Mouse (Mus musculus): ENCODE measurements around the gene Stra6l. TPM values are rescaled to one million over a fixed set of nuclear protein-coding genes. Genes with fewer than 3 reads are reported as not detected.

Gene Stra6l
- polyA plus RNA-seq, 1 experiment from 2014 or later, result not detected

DNA sequence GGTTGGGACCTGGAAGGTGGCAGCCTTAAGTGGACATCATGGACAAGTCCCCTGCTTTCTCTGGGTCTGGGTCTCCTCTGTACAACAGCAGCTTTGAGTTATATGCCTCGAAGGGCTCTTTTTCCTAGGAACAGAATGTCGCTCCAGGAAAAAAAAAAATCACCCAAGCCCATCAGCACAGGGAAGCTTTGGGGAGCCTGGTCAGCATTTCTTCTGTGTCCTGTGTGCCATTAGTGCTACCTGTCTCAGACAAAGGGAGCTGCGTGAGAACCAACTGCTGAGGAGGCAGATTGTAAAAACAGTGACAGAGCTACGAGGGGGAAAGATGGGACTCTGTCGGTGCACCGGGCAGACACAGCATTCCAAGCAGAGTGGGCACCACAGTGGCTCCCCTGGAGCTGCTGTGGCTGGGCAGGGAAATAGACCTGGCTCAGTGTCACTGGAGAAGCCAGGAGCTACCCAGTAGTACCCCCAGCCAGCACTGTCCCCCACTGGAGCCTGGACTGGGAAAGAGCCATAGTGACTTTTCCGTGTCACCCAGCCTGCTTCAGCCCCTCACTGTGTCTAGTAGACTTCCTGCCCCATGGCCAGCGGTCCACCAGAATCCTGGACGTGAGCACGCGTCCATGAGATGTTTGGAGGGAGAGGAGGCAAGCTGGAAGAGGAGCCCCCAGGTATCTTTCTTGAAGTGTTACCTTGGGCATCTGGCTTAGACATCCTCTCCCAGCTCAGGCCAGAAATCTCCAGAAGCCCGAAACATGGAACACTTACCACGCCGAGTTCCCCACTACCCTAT is 23.5 kb upstream of the Stra6l start:
- ATAC-seq (ENCODE audit: insufficient read depth) (no peak), DNase-seq (no peak)
- Histone ChIP-seq H3K4me2 (no peak overlapping the region), H3K9me3 (ENCODE audit: low read depth, low read length) (no peaks in the 10 kb centered on the region), H3K4me3 (ENCODE audit: low read depth, low read length) (no peak overlapping the region), H3K36me3 (ENCODE audit: insufficient read depth) (no peaks in the 10 kb centered on the region), H3K27me3 (ENCODE audit: insufficient read depth, low read length) (peaks cover 61% of the 10 kb centered on the region), H3K9ac (no peak overlapping the region), H3K27ac (ENCODE audit: low read depth) (no peak overlapping the region), H3K4me1 (ENCODE audit: insufficient read depth) (peaks cover under 1% of the 10 kb centered on the region; the same call in 1 of the 2 replicates)
- 33% methylated on average over 14 of the region's 14 CpGs for WGBS
- TF ChIP-seq CTCF (IDR thresholded peaks at IDR 0.05; ENCODE audit: low read depth), result no peak

DNA sequence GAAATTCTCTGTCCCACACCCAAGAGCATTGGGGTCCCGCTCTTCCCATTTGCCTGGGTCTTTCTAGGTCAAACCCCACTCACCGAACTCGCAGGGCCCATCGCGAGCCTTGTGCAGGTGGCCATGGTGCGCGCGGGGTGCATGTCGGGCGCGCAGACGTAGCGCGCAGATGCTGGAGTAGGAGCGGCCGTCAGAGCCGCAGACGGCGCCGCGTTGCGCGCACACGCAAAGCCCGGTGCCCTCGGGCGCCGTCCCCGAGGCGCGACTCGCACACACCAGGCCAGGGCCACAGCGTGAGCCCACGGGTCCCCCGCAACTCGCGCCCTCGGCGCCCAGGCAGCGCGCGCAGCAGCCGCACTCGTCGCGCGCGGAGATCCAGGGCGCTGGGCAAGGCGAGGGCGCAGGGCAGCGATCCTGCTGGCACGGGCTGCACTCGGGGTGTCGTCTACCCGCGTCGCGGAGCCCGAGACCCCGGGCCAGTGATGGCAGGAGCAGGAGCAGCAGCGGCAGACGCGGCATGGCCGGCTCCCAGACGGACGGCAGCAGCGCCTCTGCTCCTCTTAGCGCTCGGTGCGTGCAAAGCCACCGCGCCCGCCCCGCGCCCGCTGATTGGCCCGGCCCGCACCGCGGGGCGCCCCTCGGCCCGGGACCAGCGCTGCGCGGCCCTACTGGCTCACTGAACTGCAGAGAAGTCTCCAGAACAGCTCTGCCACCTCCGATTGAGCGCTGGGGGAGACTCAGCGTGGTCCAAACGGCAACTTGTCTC is 22.0 kb upstream of the Stra6l start, which contains the start of gene Igfbpl1:
TSS of gene Igfbpl1 (minus strand) at position 649 of the 766 bp plus-strand sequence.
- DNase-seq (peak; percentile 53), ATAC-seq (ENCODE audit: insufficient read depth) (peak; percentile 70; the same call in 1 of the 2 replicates)
- H3K4me1 ChIP-seq (ENCODE audit: insufficient read depth), result no peaks in the 10 kb centered on the region
- H3K9ac ChIP-seq, result no peak within 1 kb of the TSS; the same call in 1 of the 2 replicates
- no peaks in the 10 kb centered on the region for H3K9me3 ChIP-seq (ENCODE audit: low read depth, low read length)
- peaks cover 61% of the 10 kb centered on the region for H3K27me3 ChIP-seq (ENCODE audit: insufficient read depth, low read length)
- no peak within 1 kb of the TSS for H3K27ac ChIP-seq (ENCODE audit: low read depth)
- peak within 1 kb of the TSS; percentile 69 for H3K4me2 ChIP-seq
- no peak for TF ChIP-seq CTCF (IDR thresholded peaks at IDR 0.05; ENCODE audit: low read depth)
- WGBS, result under 1% methylated on average over 81 of the region's 91 CpGs
- peak within 1 kb of the TSS; percentile 43 for H3K4me3 ChIP-seq (ENCODE audit: low read depth, low read length)
- H3K36me3 ChIP-seq (ENCODE audit: insufficient read depth), result no peaks in the 10 kb centered on the region

DNA sequence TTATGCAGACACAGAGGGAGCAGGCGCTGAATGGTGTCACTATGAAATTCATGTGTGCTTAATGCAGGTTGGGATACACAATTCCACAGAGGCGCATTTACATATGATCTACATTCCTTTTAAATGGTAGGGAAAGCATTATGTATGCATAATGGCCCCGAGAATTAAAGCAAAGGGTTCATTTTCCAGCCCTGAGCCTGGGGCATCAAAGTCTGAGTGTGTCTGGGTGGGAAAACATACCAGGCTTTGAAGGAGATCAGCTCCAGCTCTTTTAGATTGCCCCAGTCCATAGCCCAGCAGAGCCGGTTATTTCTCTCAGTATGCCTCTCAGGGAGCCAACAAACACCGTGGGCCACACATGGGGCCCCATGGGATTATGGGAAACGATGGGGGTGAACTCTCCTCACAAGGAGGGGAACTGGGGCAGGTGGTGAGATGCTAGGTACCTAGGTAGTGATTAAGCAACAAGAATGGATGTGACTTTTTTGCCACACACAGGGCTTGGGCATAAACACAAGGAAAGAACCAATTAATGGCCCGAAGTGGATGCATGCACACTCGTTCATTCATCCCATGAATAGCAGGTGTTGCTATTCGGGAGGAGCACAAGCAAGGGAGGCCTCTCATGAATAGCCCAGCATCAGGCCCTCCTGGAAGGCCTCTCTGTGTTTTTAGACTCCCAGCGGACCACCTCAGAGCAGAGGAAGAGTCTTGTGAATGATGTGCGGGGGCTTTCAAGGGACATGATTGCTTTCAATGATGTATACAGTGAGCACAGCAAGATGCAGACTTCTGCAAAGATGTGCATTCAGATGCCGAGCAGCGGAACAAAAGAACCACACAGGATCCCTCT is 18.3 kb upstream of the Stra6l start:
- ATAC-seq (ENCODE audit: insufficient read depth) (no peak), DNase-seq (no peak)
- Histone ChIP-seq H3K9ac (no peak overlapping the region), H3K9me3 (ENCODE audit: low read depth, low read length) (no peaks in the 10 kb centered on the region), H3K4me2 (no peak overlapping the region), H3K4me1 (ENCODE audit: insufficient read depth) (no peaks in the 10 kb centered on the region), H3K36me3 (ENCODE audit: insufficient read depth) (no peaks in the 10 kb centered on the region), H3K27ac (ENCODE audit: low read depth) (no peak overlapping the region), H3K27me3 (ENCODE audit: insufficient read depth, low read length) (peaks cover 40% of the 10 kb centered on the region), H3K4me3 (ENCODE audit: low read depth, low read length) (no peak overlapping the region)
- TF ChIP-seq CTCF (IDR thresholded peaks at IDR 0.05; ENCODE audit: low read depth), result no peak
- WGBS, result 58% methylated on average over 13 of the region's 13 CpGs

DNA sequence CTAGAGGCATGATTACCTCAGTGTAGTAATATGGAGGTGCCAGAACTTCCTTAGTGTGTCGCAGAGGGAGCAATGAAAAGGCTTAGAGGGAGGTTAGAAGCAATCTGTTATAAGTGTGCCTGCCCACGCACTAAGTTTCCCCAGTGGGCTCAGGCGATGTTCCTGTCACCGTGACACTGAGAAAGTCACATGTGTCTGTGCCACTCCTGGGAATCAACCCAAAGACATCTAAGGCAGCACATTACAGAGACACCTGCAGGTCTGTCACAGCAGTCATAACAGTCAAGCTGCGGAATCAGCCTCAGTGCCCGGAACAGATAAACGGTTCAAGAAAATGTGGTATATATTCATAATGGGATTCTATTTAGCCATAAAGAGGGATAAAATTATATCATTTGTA is 16.5 kb upstream of the Stra6l start:
- peaks cover 22% of the 10 kb centered on the region for H3K27me3 ChIP-seq (ENCODE audit: insufficient read depth, low read length)
- no peak overlapping the region for H3K27ac ChIP-seq (ENCODE audit: low read depth)
- no peaks in the 10 kb centered on the region for H3K4me1 ChIP-seq (ENCODE audit: insufficient read depth)
- WGBS, result 76% methylated on average over 7 of the region's 7 CpGs
- TF ChIP-seq CTCF (IDR thresholded peaks at IDR 0.05; ENCODE audit: low read depth), result no peak
- H3K4me2 ChIP-seq, result no peak overlapping the region
- no peaks in the 10 kb centered on the region for H3K9me3 ChIP-seq (ENCODE audit: low read depth, low read length)
- H3K36me3 ChIP-seq (ENCODE audit: insufficient read depth), result no peaks in the 10 kb centered on the region
- DNase-seq (no peak), ATAC-seq (ENCODE audit: insufficient read depth) (no peak)
- no peak overlapping the region for H3K4me3 ChIP-seq (ENCODE audit: low read depth, low read length)
- H3K9ac ChIP-seq, result no peak overlapping the region

DNA sequence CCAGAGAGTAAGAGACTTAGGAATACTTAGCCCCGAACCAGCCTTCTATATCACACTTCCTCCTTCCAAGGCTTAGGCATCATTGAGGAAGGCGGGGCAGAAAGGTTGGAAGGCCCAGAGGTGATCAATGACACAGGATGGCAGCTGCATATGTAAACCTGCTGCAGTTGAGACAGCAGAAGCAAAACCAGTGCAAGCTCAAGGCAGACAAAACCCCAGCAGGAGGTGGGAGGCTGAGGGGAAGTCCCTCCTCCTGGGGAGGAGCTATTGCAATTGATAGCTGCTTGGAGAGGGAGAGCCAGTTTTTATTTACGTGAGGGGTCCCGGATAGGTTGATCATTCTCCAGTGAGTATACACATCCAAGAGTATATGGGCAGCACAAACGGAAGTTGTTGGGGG is 15.0 kb upstream of the Stra6l start:
- H3K4me3 ChIP-seq (ENCODE audit: low read depth, low read length), result no peak overlapping the region
- H3K4me1 ChIP-seq (ENCODE audit: insufficient read depth), result no peaks in the 10 kb centered on the region
- no peak for DNase-seq
- no peaks in the 10 kb centered on the region for H3K36me3 ChIP-seq (ENCODE audit: insufficient read depth)
- no peak overlapping the region for H3K9ac ChIP-seq
- no peak for ATAC-seq (ENCODE audit: insufficient read depth)
- no peaks in the 10 kb centered on the region for H3K9me3 ChIP-seq (ENCODE audit: low read depth, low read length)
- TF ChIP-seq CTCF (IDR thresholded peaks at IDR 0.05; ENCODE audit: low read depth), result no peak
- H3K27me3 ChIP-seq (ENCODE audit: insufficient read depth, low read length), result peaks cover 7% of the 10 kb centered on the region; the same call in 1 of the 2 replicates
- no peak overlapping the region for H3K4me2 ChIP-seq
- no peak overlapping the region for H3K27ac ChIP-seq (ENCODE audit: low read depth)
- WGBS, result 32% methylated on average over 5 of the region's 5 CpGs

DNA sequence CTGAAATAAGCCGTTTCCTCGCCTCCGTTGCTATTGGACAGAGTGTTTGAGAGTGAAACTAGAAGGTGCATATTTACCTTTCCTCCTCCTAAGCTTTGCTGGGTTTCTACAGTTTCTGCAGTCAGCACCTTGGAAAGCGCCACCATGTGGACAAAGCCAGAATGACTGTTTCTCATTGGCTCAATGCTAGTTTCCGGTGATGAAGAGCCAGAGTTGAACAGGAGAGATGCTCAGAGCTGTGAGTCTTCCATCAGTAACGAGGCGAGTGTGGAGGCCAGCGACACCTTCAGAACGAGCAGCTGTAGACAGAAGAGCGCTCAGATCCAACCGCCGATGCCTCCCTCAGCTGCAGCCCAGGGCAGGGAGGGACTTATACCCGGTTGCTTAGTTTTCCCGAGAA is 4.1 kb upstream of the Stra6l start:
- no peak for ATAC-seq (ENCODE audit: insufficient read depth)
- no peaks in the 10 kb centered on the region for H3K9me3 ChIP-seq (ENCODE audit: low read depth, low read length)
- DNase-seq, result peak; percentile 79

More for the DNA sequence above, 4.1 kb upstream of the Stra6l start:
- Histone ChIP-seq H3K36me3 (ENCODE audit: insufficient read depth) (no peaks in the 10 kb centered on the region), H3K4me3 (ENCODE audit: low read depth, low read length) (no peak overlapping the region), H3K27ac (ENCODE audit: low read depth) (no peak overlapping the region), H3K27me3 (ENCODE audit: insufficient read depth, low read length) (no peaks in the 10 kb centered on the region), H3K4me2 (no peak overlapping the region), H3K4me1 (ENCODE audit: insufficient read depth) (no peaks in the 10 kb centered on the region), H3K9ac (no peak overlapping the region)
- TF ChIP-seq CTCF (IDR thresholded peaks at IDR 0.05; ENCODE audit: low read depth), result peak; percentile 73
- WGBS, result 44% methylated on average over 14 of the region's 14 CpGs
